ENCODE assay signal across 1 mouse cellular context in the genomic region with DNA sequence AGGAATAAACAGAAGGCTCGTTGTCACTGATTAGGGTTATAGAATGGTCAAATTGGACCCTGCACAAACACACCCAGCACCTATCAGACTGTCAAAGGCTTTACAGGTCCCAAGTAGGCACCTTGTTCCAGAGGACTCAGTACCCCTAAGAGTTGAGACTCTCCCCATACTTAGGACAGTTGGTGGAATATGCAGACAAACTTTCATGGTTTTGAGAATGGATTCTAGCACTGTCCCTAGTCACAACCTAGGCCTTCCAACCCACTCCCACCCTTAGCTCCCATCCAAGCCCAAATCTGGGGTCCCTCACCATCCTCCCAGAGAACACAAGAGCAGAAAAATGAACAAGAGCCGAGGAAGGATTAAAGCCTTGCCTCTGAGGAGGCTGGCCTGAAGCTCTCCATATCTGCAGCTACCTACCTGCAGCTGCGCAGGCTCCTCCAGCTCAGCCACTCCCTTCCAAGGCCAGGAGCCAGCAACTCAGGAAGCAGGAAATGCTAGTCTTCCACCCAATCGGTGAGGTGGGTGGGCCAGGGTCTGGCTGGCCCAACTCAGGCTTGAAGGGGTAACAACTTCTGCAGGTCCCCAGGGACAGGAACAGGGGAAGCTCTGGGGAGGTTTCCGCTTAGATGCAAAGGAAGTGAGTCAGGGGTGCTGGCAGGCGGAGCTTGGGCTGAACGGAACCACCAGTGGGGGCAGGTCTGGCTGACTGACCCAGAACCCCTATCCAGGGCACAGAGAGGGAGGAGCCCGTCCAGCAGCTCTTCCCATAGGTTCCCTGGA.
TF ChIP-seq lines count a peak whose summit lies in the region.

Gene Tor4a, minus strand, starts transcription at position 715 of the 783 bp plus-strand sequence.

TF ChIP-seq in CH12.LX, 34 proteins besides CTCF, POLR2A, EP300 and RAD21 (continued from another document):
- TF ChIP-seq CHD2 (IDR thresholded peaks at IDR 0.05; ENCODE audit: low read length): no peak
- peak; percentile 53 for TF ChIP-seq MAZ (IDR thresholded peaks at IDR 0.05; ENCODE audit: low read depth, low read length)
- no peak for TF ChIP-seq MXI1 (IDR thresholded peaks at IDR 0.05; ENCODE audit: low read depth, low read length)
- TF ChIP-seq ETS1 (conservative IDR thresholded peaks at IDR 0.05; ENCODE audit: low read depth, low read length): peak; percentile 72
- TF ChIP-seq IRF4 (IDR thresholded peaks at IDR 0.05; ENCODE audit: low read depth, low read length): 0 out of 2 replicates have a peak, but pooled peaks have one; percentile 63
- TF ChIP-seq HCFC1 (IDR thresholded peaks at IDR 0.05; ENCODE audit: low read depth, low read length): peak; percentile 75
- no peak for TF ChIP-seq MYC (IDR thresholded peaks at IDR 0.05; ENCODE audit: low read depth, low read length)
- no peak for TF ChIP-seq E2F4 (IDR thresholded peaks at IDR 0.05; ENCODE audit: insufficient replicate concordance, low read depth, low read length)
- TF ChIP-seq POLR2AphosphoS2 (IDR thresholded peaks at IDR 0.05; ENCODE audit: low read depth, low read length): no peak
- peak; percentile 96 for TF ChIP-seq ELF1 (IDR thresholded peaks at IDR 0.05; ENCODE audit: low read depth, low read length)
- TF ChIP-seq GABPA (IDR thresholded peaks at IDR 0.05; ENCODE audit: insufficient replicate concordance, low read depth, low read length): no peak
- TF ChIP-seq ZNF384 (IDR thresholded peaks at IDR 0.05; ENCODE audit: low read depth, low read length): no peak
- peak; percentile 61; the same call in 1 of the 2 replicates for TF ChIP-seq TCF12 (IDR thresholded peaks at IDR 0.05; ENCODE audit: low read depth, low read length)
- no peak for TF ChIP-seq MAX (IDR thresholded peaks at IDR 0.05; ENCODE audit: low read length)
- no peak for TF ChIP-seq SMC3 (IDR thresholded peaks at IDR 0.05; ENCODE audit: low read depth, low read length)
- no peak for TF ChIP-seq MAFK (IDR thresholded peaks at IDR 0.05; ENCODE audit: insufficient replicate concordance, low read length)
